Mouse (Mus musculus) inflammation-experienced regulatory T-cells (primary cell): ENCODE results near the gene Olfr998. TPM values are rescaled to one million over a fixed set of nuclear protein-coding genes. Genes with fewer than 3 reads are reported as not detected.

Experiments
- polyA plus RNA-seq, 2 experiments: library from polyadenylated mRNA; unstranded; fragments of 100-300 nt; shearing (Covaris generic); gene quantifications; one replicate each; pipeline ENCODE4 v1.2.1; 2017

The Olfr998 gene
- not detected for polyA plus RNA-seq

GRCm38 (mm10) chr2:85588648-85589047 is at the start of gene Olfr998:
Gene Olfr998, plus strand, starts transcription at chr2:85588948.

GRCm38 (mm10) chr2:85578915-85579314 is 9.8 kb upstream of the Olfr998 start, which contains the start of gene Olfr996:
Gene Olfr996, plus strand, starts transcription at chr2:85579215.

GRCm38 (mm10) chr2:85611803-85612202 is 23.1 kb downstream of the Olfr998 start, which contains the start of gene Olfr1000:
Gene Olfr1000, minus strand, starts transcription at chr2:85611903.

Other genes starting within 250 kb of the Olfr998 start
- not detected for gene Olfr987, start 249.6 kb upstream of the Olfr998 start, polyA plus RNA-seq
- not detected for gene Olfr988, start 225.7 kb upstream of the Olfr998 start, polyA plus RNA-seq
- not detected for gene Olfr992, start 179.5 kb upstream of the Olfr998 start, polyA plus RNA-seq
- not detected for gene Olfr993, start 174.1 kb upstream of the Olfr998 start, polyA plus RNA-seq
- gene Olfr994, start 152.5 kb upstream of the Olfr998 start, polyA plus RNA-seq = not detected
- 1 to 10 TPM in 1 of 2 experiments, not detected in 1; 1.1 TPM for gene Olfr995, start 145.3 kb upstream of the Olfr998 start, polyA plus RNA-seq
- under 1 TPM in 1 of 2 experiments, not detected in 1; 0.36 TPM for gene 4833423E24Rik, start 69.9 kb upstream of the Olfr998 start, polyA plus RNA-seq
- not detected for gene Olfr996, start 9.7 kb upstream of the Olfr998 start, polyA plus RNA-seq
- not detected for gene Olfr1000, start 23.0 kb downstream of the Olfr998 start, polyA plus RNA-seq
- not detected for gene Olfr1002, start 61.8 kb downstream of the Olfr998 start, polyA plus RNA-seq
- not detected for gene Olfr154, start 75.5 kb downstream of the Olfr998 start, polyA plus RNA-seq
- not detected for gene Olfr1006, start 89.8 kb downstream of the Olfr998 start, polyA plus RNA-seq
- not detected for gene Olfr1008, start 100.5 kb downstream of the Olfr998 start, polyA plus RNA-seq
- gene Olfr1009, start 126.5 kb downstream of the Olfr998 start, polyA plus RNA-seq = not detected
- gene Olfr1012, start 173.8 kb downstream of the Olfr998 start, polyA plus RNA-seq = under 1 TPM in 1 of 2 experiments, not detected in 1; 0.05 TPM
- gene Olfr1013, start 178.2 kb downstream of the Olfr998 start, polyA plus RNA-seq = not detected
- under 1 TPM in 1 of 2 experiments, not detected in 1; 0.17 TPM for gene Olfr1014, start 183.8 kb downstream of the Olfr998 start, polyA plus RNA-seq
- not detected for gene Olfr1015, start 193.1 kb downstream of the Olfr998 start, polyA plus RNA-seq
- gene Olfr1016, start 213.6 kb downstream of the Olfr998 start, polyA plus RNA-seq = under 1 TPM in 1 of 2 experiments, not detected in 1; 0.40 TPM
- under 1 TPM in 1 of 2 experiments, not detected in 1; 0.66 TPM for gene Olfr1018, start 229.5 kb downstream of the Olfr998 start, polyA plus RNA-seq